Mouse (Mus musculus) bone marrow macrophage, adult 2 months (primary cell): ENCODE measurements at regions not wholly inside any gene's neighbourhood (a gene's known extent, or its start where the extent isn't known, plus 50 kb on each side); places are given as distances from the start of the nearest gene placed in this dataset.

Experiments
- H3K27ac ChIP-seq: 2 replicates; pipeline ENCODE4 v1.5.1; 2012; ENCODE audit warnings: low read depth, low read length; ENCODE audit not compliant: insufficient read depth
- H3K4me1 ChIP-seq: 2 replicates; pipeline ENCODE4 v1.6.1; 2012; ENCODE audit warnings: low read length; ENCODE audit not compliant: control insufficient read depth, insufficient read depth
- H3K4me3 ChIP-seq: 2 replicates; pipeline ENCODE4 v1.5.1; 2012; ENCODE audit warnings: mild to moderate bottlenecking, low read length, moderate library complexity; ENCODE audit not compliant: insufficient read depth
- CTCF ChIP-seq: IDR thresholded peaks from 2 replicates; pipeline ENCODE4 v1.5.1; 2012; ENCODE audit warnings: low read depth, mild to moderate bottlenecking, low read length, moderate library complexity
- POLR2A ChIP-seq: IDR thresholded peaks from 2 replicates; pipeline ENCODE4 v1.6.1; 2012; ENCODE audit warnings: mild to moderate bottlenecking, low read depth, low read length, borderline replicate concordance

- Histone ChIP-seq H3K4me1 (no peaks in the 10 kb centered on the region), H3K27ac (no peak overlapping the region), H3K4me3 (no peak overlapping the region)
- TF ChIP-seq POLR2A (no peak), CTCF (no peak)
Measured at GRCm38 (mm10) chr8:18065456-18065855, 912.6 kb downstream of the Defb40 start.

GRCm38 (mm10) chr8:18059526-18059925 is 918.5 kb downstream of the Defb40 start:
- H3K4me1 ChIP-seq = no peaks in the 10 kb centered on the region
- TF ChIP-seq POLR2A = no peak
- TF ChIP-seq CTCF = no peak
- H3K27ac ChIP-seq = no peak overlapping the region
- H3K4me3 ChIP-seq = no peak overlapping the region

GRCm38 (mm10) chr8:18021196-18021595 is 956.9 kb downstream of the Defb40 start:
- Histone ChIP-seq H3K4me1 (no peaks in the 10 kb centered on the region), H3K27ac (no peak overlapping the region), H3K4me3 (no peak overlapping the region)
- TF ChIP-seq CTCF (no peak), POLR2A (no peak)

GRCm38 (mm10) chr8:18007567-18007966 is 970.5 kb downstream of the Defb40 start:
- no peak overlapping the region for H3K27ac ChIP-seq
- no peak overlapping the region for H3K4me3 ChIP-seq
- H3K4me1 ChIP-seq = no peaks in the 10 kb centered on the region
- no peak for TF ChIP-seq CTCF
- TF ChIP-seq POLR2A = no peak

- TF ChIP-seq POLR2A = no peak
- TF ChIP-seq CTCF = no peak
- Histone ChIP-seq H3K4me1 (no peaks in the 10 kb centered on the region), H3K4me3 (no peak overlapping the region), H3K27ac (no peak overlapping the region)
Measured at GRCm38 (mm10) chr8:18005660-18006059, 972.4 kb downstream of the Defb40 start.

GRCm38 (mm10) chr8:18000750-18001149 is 977.3 kb downstream of the Defb40 start:
- H3K4me3 ChIP-seq = no peak overlapping the region
- H3K4me1 ChIP-seq = no peaks in the 10 kb centered on the region
- TF ChIP-seq CTCF (no peak), POLR2A (no peak)
- no peak overlapping the region for H3K27ac ChIP-seq

GRCm38 (mm10) chr8:17984779-17985178 is 993.3 kb downstream of the Defb40 start:
- Histone ChIP-seq H3K4me1 (no peaks in the 10 kb centered on the region), H3K27ac (no peak overlapping the region), H3K4me3 (no peak overlapping the region)
- TF ChIP-seq POLR2A = no peak
- TF ChIP-seq CTCF = no peak

- Histone ChIP-seq H3K4me1 (no peaks in the 10 kb centered on the region), H3K4me3 (no peak overlapping the region), H3K27ac (no peak overlapping the region)
- TF ChIP-seq POLR2A = no peak
- no peak for TF ChIP-seq CTCF
Measured at GRCm38 (mm10) chr8:17948848-17949247, 1029.2 kb downstream of the Defb40 start.

GRCm38 (mm10) chr8:17948053-17948834 is 1029.8 kb downstream of the Defb40 start:
- Histone ChIP-seq H3K4me3 (no peak overlapping the region), H3K27ac (no peak overlapping the region), H3K4me1 (no peaks in the 10 kb centered on the region)
- TF ChIP-seq CTCF (no peak), POLR2A (no peak)

GRCm38 (mm10) chr8:17934696-17935095 is 1043.4 kb downstream of the Defb40 start:
- no peak for TF ChIP-seq CTCF
- no peak for TF ChIP-seq POLR2A
- Histone ChIP-seq H3K4me1 (no peaks in the 10 kb centered on the region), H3K27ac (no peak overlapping the region), H3K4me3 (no peak overlapping the region)
